8 mouse cellular contexts compared by ENCODE assay signal in genomic region chr2:166187319-166187718, GRCm38 (mm10). TPM values are rescaled to one million over a fixed set of nuclear protein-coding genes. Genes with fewer than 3 reads are reported as not detected.
A peak's percentile ranks its signal among the peaks of the same experiment; 100 is the strongest.
DNase-seq lines count a peak whose midpoint lies in the region; ATAC-seq and TF ChIP-seq lines count a peak whose summit lies in the region.
"Not testable (repeated sequence)": the region's sequence is repeated elsewhere in the genome, so short reads cannot be mapped to it uniquely, and the experiment has no call there.
"Had no signal": no experiment of that assay in that cellular context is flagged by ENCODE, and none has a peak within 500 bp of the region (broad histone marks: within the 10 kb centered on the region; RNA-seq: fewer than 3 reads in every experiment).

No protein-coding gene starts in this region.

- not testable (repeated sequence) for H3K4me3 ChIP-seq in embryonic facial prominence, embryonic 14.5 days (ENCODE audit: low read depth, low read length); heart, embryonic 14.5 days (ENCODE audit: control insufficient read depth in 1 of 2, insufficient read depth in 1 of 2, low read depth in 1 of 2, low read length in 2 of 2); hindbrain, embryonic 14.5 days (replicated peaks; ENCODE audit: low read length); kidney, embryonic 14.5 days (ENCODE audit: low read length); limb, embryonic 13.5 days; neural tube, embryonic 14.5 days (ENCODE audit: low read depth, low read length); stomach, postnatal 0 days (ENCODE audit: low read depth, low read length)

- not testable (repeated sequence) for TF ChIP-seq EP300 in stomach, postnatal 0 days (optimal IDR thresholded peaks at IDR 0.05)

- not testable (repeated sequence) for H3K4me2 ChIP-seq in embryonic facial prominence, embryonic 14.5 days (ENCODE audit: low read depth, low read length); heart, embryonic 14.5 days (ENCODE audit: low read length); hindbrain, embryonic 14.5 days (replicated peaks); kidney, embryonic 14.5 days (replicated peaks; ENCODE audit: low read depth, low read length); limb, embryonic 13.5 days (replicated peaks); neural tube, embryonic 14.5 days (ENCODE audit: low read depth, low read length); stomach, postnatal 0 days (replicated peaks; ENCODE audit: low read depth)

- H3K36me3 ChIP-seq in embryonic facial prominence, embryonic 14.5 days (ENCODE audit: control insufficient read depth, insufficient read depth, low read length); heart, embryonic 14.5 days (ENCODE audit: control insufficient read depth, insufficient read depth, low read length); hindbrain, embryonic 14.5 days (replicated peaks; ENCODE audit: control insufficient read depth, insufficient read depth); kidney, embryonic 14.5 days (ENCODE audit: control insufficient read depth, insufficient read depth, low read length); limb, embryonic 13.5 days; neural tube, embryonic 14.5 days (ENCODE audit: control insufficient read depth, insufficient read depth, low read length); stomach, postnatal 0 days (ENCODE audit: control insufficient read depth, insufficient read depth, low read length): not testable (repeated sequence)

- H3K27ac ChIP-seq in embryonic facial prominence, embryonic 14.5 days (replicated peaks; ENCODE audit: low read depth, low read length): peak overlapping the region; percentile 29; the same call in 1 of the 2 replicates
- H3K27ac ChIP-seq in heart, embryonic 14.5 days (replicated peaks in 1 of 2; ENCODE audit: control insufficient read depth in 1 of 2, insufficient read depth in 1 of 2, low read depth in 2 of 2, low read length in 2 of 2): peak overlapping the region; percentile 17 to 53; a peak in 2 of 4 replicates
- peak overlapping the region; percentile 52 for H3K27ac ChIP-seq in hindbrain, embryonic 14.5 days
- H3K27ac ChIP-seq in kidney, embryonic 14.5 days (ENCODE audit: low read depth, low read length): peak overlapping the region; percentile 53
- peak overlapping the region; percentile 80 for H3K27ac ChIP-seq in limb, embryonic 13.5 days
- H3K27ac ChIP-seq in neural tube, embryonic 14.5 days (ENCODE audit: low read depth, low read length): peak overlapping the region; percentile 69
- H3K27ac ChIP-seq in stomach, postnatal 0 days (replicated peaks): 0 out of 2 replicates have a peak overlapping the region, but pooled peaks have one; percentile 13

- ATAC-seq in embryonic facial prominence, embryonic 14.5 days (ENCODE audit: low read depth); heart, embryonic 14.5 days (ENCODE audit: insufficient number of reproducible peaks, insufficient read depth, low FRiP score, low read depth); hindbrain, embryonic 14.5 days (ENCODE audit: low FRiP score); limb, embryonic 13.5 days (ENCODE audit: low FRiP score, low read depth); neural tube, embryonic 14.5 days (ENCODE audit: low read depth); stomach, postnatal 0 days (ENCODE audit: low FRiP score, low TSS enrichment): not testable (repeated sequence)
- ATAC-seq in kidney, embryonic 14.5 days (ENCODE audit: low FRiP score, low TSS enrichment): peak; percentile 56

- TF ChIP-seq CTCF in stomach, postnatal 0 days (IDR thresholded peaks at IDR 0.05; ENCODE audit: low read depth): not testable (repeated sequence)

- 46% methylated on average over 6 of the region's 8 CpGs for WGBS in embryonic facial prominence, embryonic 14.5 days
- 29% methylated on average over 5 of the region's 8 CpGs for WGBS in heart, embryonic 14.5 days
- WGBS in hindbrain, embryonic 14.5 days: 44% methylated on average over 7 of the region's 8 CpGs
- WGBS in kidney, embryonic 14.5 days: under 1% methylated on average over 6 of the region's 8 CpGs
- 5% methylated on average over 8 of the region's 8 CpGs for WGBS in limb, embryonic 13.5 days
- WGBS in neural tube, embryonic 14.5 days: 9% methylated on average over 7 of the region's 8 CpGs
- 25% methylated on average over 8 of the region's 8 CpGs for WGBS in stomach, postnatal 0 days

- not testable (repeated sequence) for H3K9ac ChIP-seq in embryonic facial prominence, embryonic 14.5 days (ENCODE audit: low read depth, low read length); heart, embryonic 14.5 days (ENCODE audit: low read length); hindbrain, embryonic 14.5 days; kidney, embryonic 14.5 days (ENCODE audit: low read depth, low read length); limb, embryonic 13.5 days; neural tube, embryonic 14.5 days (replicated peaks; ENCODE audit: low read depth, low read length); stomach, postnatal 0 days (ENCODE audit: low read length)

- H3K9me3 ChIP-seq in embryonic facial prominence, embryonic 14.5 days (ENCODE audit: control insufficient read depth, low read length); heart, embryonic 14.5 days (ENCODE audit: control insufficient read depth, low read length); hindbrain, embryonic 14.5 days (ENCODE audit: control insufficient read depth, low read length); kidney, embryonic 14.5 days (ENCODE audit: control insufficient read depth, low read length); limb, embryonic 13.5 days; neural tube, embryonic 14.5 days (ENCODE audit: control insufficient read depth, low read length); stomach, postnatal 0 days (ENCODE audit: control insufficient read depth, low read length): not testable (repeated sequence)

- DNase-seq in embryonic facial prominence, embryonic 14.5 days (ENCODE audit: low spot score); hindbrain, embryonic 14.5 days (ENCODE audit: low spot score); stomach, postnatal 0 days (ENCODE audit: low spot score): not testable (repeated sequence)

- H3K27me3 ChIP-seq in embryonic facial prominence, embryonic 14.5 days (replicated peaks; ENCODE audit: control insufficient read depth, insufficient read depth, low read length); heart, embryonic 14.5 days (ENCODE audit: control insufficient read depth, insufficient read depth, low read length); hindbrain, embryonic 14.5 days (ENCODE audit: control insufficient read depth, insufficient read depth, low read length); kidney, embryonic 14.5 days (ENCODE audit: control insufficient read depth, insufficient read depth, low read length); limb, embryonic 13.5 days; neural tube, embryonic 14.5 days (ENCODE audit: control insufficient read depth, insufficient read depth, low read length); stomach, postnatal 0 days (ENCODE audit: control insufficient read depth, insufficient read depth, low read length): not testable (repeated sequence)

- peaks cover 15% of the 10 kb centered on the region for H3K4me1 ChIP-seq in embryonic facial prominence, embryonic 14.5 days (ENCODE audit: control insufficient read depth, insufficient read depth, low read length)
- H3K4me1 ChIP-seq in heart, embryonic 14.5 days (ENCODE audit: control insufficient read depth in 2 of 2, insufficient read depth in 2 of 2, low read length in 2 of 2): peaks cover 20 to 25% of the 10 kb centered on the region in 2 experiments
- peaks cover 12% of the 10 kb centered on the region for H3K4me1 ChIP-seq in hindbrain, embryonic 14.5 days (replicated peaks; ENCODE audit: control insufficient read depth, insufficient read depth, low read length)
- H3K4me1 ChIP-seq in kidney, embryonic 14.5 days (ENCODE audit: control insufficient read depth, insufficient read depth, low read length): peaks cover 31% of the 10 kb centered on the region
- H3K4me1 ChIP-seq in limb, embryonic 13.5 days: peaks cover 55% of the 10 kb centered on the region
- peaks cover 12% of the 10 kb centered on the region for H3K4me1 ChIP-seq in neural tube, embryonic 14.5 days (ENCODE audit: control insufficient read depth, insufficient read depth, low read length)
- H3K4me1 ChIP-seq in stomach, postnatal 0 days (replicated peaks; ENCODE audit: control insufficient read depth, insufficient read depth): not testable (repeated sequence)

RNA-seq across cellular contexts. Expression of gene Sulf2, which starts 31.9 kb away (rescaled TPM):
- polyA plus RNA-seq in embryonic facial prominence, embryonic 14.5 days (2014; fragmentation: Nextera tagmentation; extraction: Ambion mirVana): 139 and 160 TPM in 2 replicates
- polyA plus RNA-seq in heart, embryonic 14.5 days (2014; fragmentation: Nextera tagmentation; extraction: Ambion mirVana): 106 and 115 TPM in 2 replicates
- polyA plus RNA-seq in hindbrain, embryonic 14.5 days (2014; fragmentation: Nextera tagmentation; extraction: Ambion mirVana): 125 TPM in 2 replicates
- 69.3 and 80.4 TPM in 2 replicates for polyA plus RNA-seq in kidney, embryonic 14.5 days (2014; fragmentation: Nextera tagmentation; extraction: Ambion mirVana)
- 171 and 181 TPM in 2 replicates for polyA plus RNA-seq in limb, embryonic 13.5 days (2015; fragmentation: Nextera tagmentation; extraction: Ambion mirVana)
- polyA plus RNA-seq in neural tube, embryonic 14.5 days (2014; fragmentation: Nextera tagmentation; extraction: Ambion mirVana): 134 and 141 TPM in 2 replicates
- 44.2 and 49.1 TPM in 2 replicates for polyA plus RNA-seq in stomach, postnatal 0 days (2015; fragmentation: Nextera tagmentation; extraction: Ambion mirVana)
- polyA plus RNA-seq: G1E had no signal

Comparison
In these comparisons a context has a peak if more than half of its experiments do, and no peak if none do; other contexts are left out.
1. H3K27ac ChIP-seq: peak in every context shown above with its lines; median percentile 80 in limb, embryonic 13.5 days; 69 in neural tube, embryonic 14.5 days; 53 in kidney, embryonic 14.5 days; 52 in hindbrain, embryonic 14.5 days; 35 in heart, embryonic 14.5 days; 29 in embryonic facial prominence, embryonic 14.5 days; 13 in stomach, postnatal 0 days.